Mouse (Mus musculus): Measurements from ENCODE around the gene Rassf3. TPM values are rescaled to one million over a fixed set of nuclear protein-coding genes. Genes with fewer than 3 reads are reported as not detected.
A peak's percentile ranks its signal among the peaks of the same experiment; 100 is the strongest.

The Rassf3 gene
- polyA plus RNA-seq, 1 experiment from 2014 or later, result 21.0 TPM

GRCm38 (mm10) chr10:121421023-121421422 lies 55.1 kb downstream of the Rassf3 start:
- 68% methylated on average over 9 of the region's 9 CpGs for WGBS
- Histone ChIP-seq H3K4me1 (ENCODE audit: insufficient read depth) (peaks cover 25% of the 10 kb centered on the region), H3K27me3 (ENCODE audit: insufficient read depth, low read length) (no peaks in the 10 kb centered on the region), H3K9ac (no peak overlapping the region), H3K9me3 (ENCODE audit: low read depth, low read length) (no peaks in the 10 kb centered on the region), H3K4me3 (ENCODE audit: low read depth, low read length) (no peak overlapping the region), H3K36me3 (ENCODE audit: insufficient read depth) (peaks cover 8% of the 10 kb centered on the region; the same call in 1 of the 2 replicates), H3K4me2 (no peak overlapping the region), H3K27ac (ENCODE audit: low read depth) (no peak overlapping the region)
- TF ChIP-seq CTCF (IDR thresholded peaks at IDR 0.05; ENCODE audit: low read depth), result no peak
- ATAC-seq (ENCODE audit: insufficient read depth), result no peak
- DNase-seq, result no peak

GRCm38 (mm10) chr10:121419640-121420470 lies 56.3 kb downstream of the Rassf3 start:
- H3K27ac ChIP-seq (ENCODE audit: low read depth), result peak overlapping the region; percentile 49; the same call in 1 of the 2 replicates
- H3K9me3 ChIP-seq (ENCODE audit: low read depth, low read length), result no peaks in the 10 kb centered on the region
- DNase-seq, result no peak
- H3K4me3 ChIP-seq (ENCODE audit: low read depth, low read length), result no peak overlapping the region
- peak; percentile 59 for ATAC-seq (ENCODE audit: insufficient read depth)
- WGBS, result 30% methylated on average over 22 of the region's 22 CpGs
- H3K36me3 ChIP-seq (ENCODE audit: insufficient read depth), result peaks cover 19% of the 10 kb centered on the region; the same call in 1 of the 2 replicates
- peaks cover 23% of the 10 kb centered on the region for H3K4me1 ChIP-seq (ENCODE audit: insufficient read depth)
- H3K27me3 ChIP-seq (ENCODE audit: insufficient read depth, low read length), result no peaks in the 10 kb centered on the region
- peak; percentile 28 for TF ChIP-seq CTCF (IDR thresholded peaks at IDR 0.05; ENCODE audit: low read depth)
- 0 out of 2 replicates have a peak overlapping the region, but pooled peaks have one; percentile 1 for H3K4me2 ChIP-seq
- no peak overlapping the region for H3K9ac ChIP-seq

- Histone ChIP-seq H3K36me3 (ENCODE audit: insufficient read depth) (peaks cover 27% of the 10 kb centered on the region), H3K4me3 (ENCODE audit: low read depth, low read length) (no peak overlapping the region), H3K27me3 (ENCODE audit: insufficient read depth, low read length) (no peaks in the 10 kb centered on the region), H3K4me1 (ENCODE audit: insufficient read depth) (peaks cover 18% of the 10 kb centered on the region), H3K9ac (no peak overlapping the region), H3K4me2 (no peak overlapping the region), H3K27ac (ENCODE audit: low read depth) (no peak overlapping the region), H3K9me3 (ENCODE audit: low read depth, low read length) (no peaks in the 10 kb centered on the region)
- DNase-seq (no peak), ATAC-seq (ENCODE audit: insufficient read depth) (no peak)
- 77% methylated on average over 14 of the region's 14 CpGs for WGBS
- no peak for TF ChIP-seq CTCF (IDR thresholded peaks at IDR 0.05; ENCODE audit: low read depth)
These were observed 57.3 kb downstream of the Rassf3 start for GRCm38 (mm10) chr10:121418835-121419234.

- no peak for TF ChIP-seq CTCF (IDR thresholded peaks at IDR 0.05; ENCODE audit: low read depth)
- no peak overlapping the region for H3K9ac ChIP-seq
- H3K27me3 ChIP-seq (ENCODE audit: insufficient read depth, low read length), result no peaks in the 10 kb centered on the region
- no peak overlapping the region for H3K27ac ChIP-seq (ENCODE audit: low read depth)
- H3K4me1 ChIP-seq (ENCODE audit: insufficient read depth), result peaks cover 7% of the 10 kb centered on the region; the same call in 1 of the 2 replicates
- H3K36me3 ChIP-seq (ENCODE audit: insufficient read depth), result peaks cover 55% of the 10 kb centered on the region
- 71% methylated on average over 13 of the region's 13 CpGs for WGBS
- no peak for DNase-seq
- H3K9me3 ChIP-seq (ENCODE audit: low read depth, low read length), result no peaks in the 10 kb centered on the region
- H3K4me2 ChIP-seq, result no peak overlapping the region
- no peak for ATAC-seq (ENCODE audit: insufficient read depth)
- H3K4me3 ChIP-seq (ENCODE audit: low read depth, low read length), result no peak overlapping the region
These were observed 62.0 kb downstream of the Rassf3 start for GRCm38 (mm10) chr10:121414127-121414526.

- Histone ChIP-seq H3K27ac (ENCODE audit: low read depth) (no peak overlapping the region), H3K4me2 (no peak overlapping the region), H3K4me3 (ENCODE audit: low read depth, low read length) (no peak overlapping the region), H3K9me3 (ENCODE audit: low read depth, low read length) (no peaks in the 10 kb centered on the region), H3K27me3 (ENCODE audit: insufficient read depth, low read length) (no peaks in the 10 kb centered on the region), H3K36me3 (ENCODE audit: insufficient read depth) (peaks cover 55% of the 10 kb centered on the region), H3K4me1 (ENCODE audit: insufficient read depth) (peaks cover 7% of the 10 kb centered on the region; the same call in 1 of the 2 replicates), H3K9ac (no peak overlapping the region)
- WGBS, result 82% methylated on average over 17 of the region's 17 CpGs
- no peak for TF ChIP-seq CTCF (IDR thresholded peaks at IDR 0.05; ENCODE audit: low read depth)
- ATAC-seq (ENCODE audit: insufficient read depth), result no peak
- DNase-seq, result peak; percentile 19
These were observed 63.3 kb downstream of the Rassf3 start for GRCm38 (mm10) chr10:121412824-121413223.

GRCm38 (mm10) chr10:121411721-121412455 lies 64.3 kb downstream of the Rassf3 start:
- Histone ChIP-seq H3K4me2 (no peak overlapping the region), H3K27ac (ENCODE audit: low read depth) (no peak overlapping the region), H3K27me3 (ENCODE audit: insufficient read depth, low read length) (no peaks in the 10 kb centered on the region), H3K4me3 (ENCODE audit: low read depth, low read length) (no peak overlapping the region), H3K9ac (no peak overlapping the region), H3K9me3 (ENCODE audit: low read depth, low read length) (no peaks in the 10 kb centered on the region), H3K36me3 (ENCODE audit: insufficient read depth) (peaks cover 55% of the 10 kb centered on the region), H3K4me1 (ENCODE audit: insufficient read depth) (peaks cover 7% of the 10 kb centered on the region; the same call in 1 of the 2 replicates)
- no peak for TF ChIP-seq CTCF (IDR thresholded peaks at IDR 0.05; ENCODE audit: low read depth)
- WGBS, result 70% methylated on average over 11 of the region's 11 CpGs
- no peak for ATAC-seq (ENCODE audit: insufficient read depth)
- DNase-seq, result no peak

GRCm38 (mm10) chr10:121409717-121410116 lies 66.4 kb downstream of the Rassf3 start:
- H3K27ac ChIP-seq (ENCODE audit: low read depth), result no peak overlapping the region
- H3K4me2 ChIP-seq, result no peak overlapping the region
- H3K9ac ChIP-seq, result no peak overlapping the region
- peaks cover 35% of the 10 kb centered on the region for H3K36me3 ChIP-seq (ENCODE audit: insufficient read depth)
- 60% methylated on average over 7 of the region's 7 CpGs for WGBS
- H3K4me3 ChIP-seq (ENCODE audit: low read depth, low read length), result no peak overlapping the region
- H3K9me3 ChIP-seq (ENCODE audit: low read depth, low read length), result no peaks in the 10 kb centered on the region
- DNase-seq, result peak; percentile 71
- H3K27me3 ChIP-seq (ENCODE audit: insufficient read depth, low read length), result no peaks in the 10 kb centered on the region
- no peak for ATAC-seq (ENCODE audit: insufficient read depth)
- peak; percentile 91 for TF ChIP-seq CTCF (IDR thresholded peaks at IDR 0.05; ENCODE audit: low read depth)
- peaks cover 4% of the 10 kb centered on the region; the same call in 1 of the 2 replicates for H3K4me1 ChIP-seq (ENCODE audit: insufficient read depth)

All from lung, embryonic 14.5 days (tissue).